ENCODE assay signal across 20 mouse cellular contexts in genomic region chr7:61644893-61645545, GRCm38 (mm10).
DNase-seq lines count a peak whose midpoint lies in the region; ATAC-seq and TF ChIP-seq lines count a peak whose summit lies in the region.
"Had no signal": no experiment of that assay in that cellular context is flagged by ENCODE, and none has a peak within 500 bp of the region (broad histone marks: within the 10 kb centered on the region; RNA-seq: fewer than 3 reads in every experiment).

No protein-coding gene starts in this region.

- ATAC-seq in hindbrain, postnatal 0 days, result no peak
- no peak for ATAC-seq in hindbrain, embryonic 11.5 days (ENCODE audit: low FRiP score)
- ATAC-seq: inflammation-experienced regulatory T-cells, adult 6 months; lung, postnatal 0 days had no signal

- WGBS in hindbrain, postnatal 0 days, result 63% methylated on average over 4 of the region's 4 CpGs
- WGBS in hindbrain, embryonic 11.5 days, result 79% methylated on average over 4 of the region's 4 CpGs
- 77% methylated on average over 4 of the region's 4 CpGs for WGBS in limb, embryonic 10.5 days

- peak; percentile 11 for DNase-seq in hindbrain, postnatal 0 days (ENCODE audit: low spot score)
- DNase-seq in hindbrain, embryonic 11.5 days (ENCODE audit: low spot score), result no peak
- DNase-seq in right cerebral cortex, adult 18-20 months, result peak; percentile 0
- no peak for DNase-seq in right cerebral cortex, postnatal 36 days (ENCODE audit: low spot score in 2 of 2)
- DNase-seq in layer of hippocampus, adult 18-20 months (ENCODE audit: low spot score in 2 of 2), result peak; percentile 43 to 78
- DNase-seq in layer of hippocampus, postnatal 36 days, result peak; percentile 15 to 24
- no peak for DNase-seq in MN1 (ENCODE audit: low spot score)
- no peak for DNase-seq in limb, embryonic 10.5 days (ENCODE audit: low spot score)
- DNase-seq: cerebellum, adult 9-10 months; gastrocnemius, postnatal 36 days; kidney, adult 2 months; kidney, postnatal 10 days; thymus, postnatal 25 days had no signal

- H3K27ac ChIP-seq in hindbrain, postnatal 0 days, result no peak overlapping the region
- no peak overlapping the region for H3K27ac ChIP-seq in hindbrain, embryonic 11.5 days (ENCODE audit: low read depth, low read length)
- no peak overlapping the region for H3K27ac ChIP-seq in limb, embryonic 10.5 days
- H3K27ac ChIP-seq: embryonic facial prominence, embryonic 10.5 days; forebrain, embryonic 12.5 days; hindbrain, embryonic 12.5 days; limb, embryonic 15.5 days had no signal

- no peaks in the 10 kb centered on the region for H3K36me3 ChIP-seq in hindbrain, postnatal 0 days (ENCODE audit: insufficient read depth, low read length)
- no peaks in the 10 kb centered on the region for H3K36me3 ChIP-seq in hindbrain, embryonic 11.5 days (ENCODE audit: control insufficient read depth, insufficient read depth, low read length)
- H3K36me3 ChIP-seq in limb, embryonic 10.5 days, result no peaks in the 10 kb centered on the region
- H3K36me3 ChIP-seq: embryonic facial prominence, embryonic 10.5 days; forebrain, embryonic 12.5 days; hindbrain, embryonic 12.5 days; limb, embryonic 15.5 days had no signal

- TF ChIP-seq CTCF in hindbrain, postnatal 0 days (IDR thresholded peaks at IDR 0.05; ENCODE audit: low read depth), result no peak

- H3K27me3 ChIP-seq in hindbrain, postnatal 0 days (ENCODE audit: insufficient read depth, low read length), result no peaks in the 10 kb centered on the region
- no peaks in the 10 kb centered on the region for H3K27me3 ChIP-seq in hindbrain, embryonic 11.5 days (ENCODE audit: control insufficient read depth, insufficient read depth, low read length)
- no peaks in the 10 kb centered on the region for H3K27me3 ChIP-seq in limb, embryonic 10.5 days (ENCODE audit: low read depth, poor library complexity, severe bottlenecking)
- H3K27me3 ChIP-seq: CH12.LX; forebrain, embryonic 12.5 days; hindbrain, embryonic 12.5 days; limb, embryonic 15.5 days had no signal

- H3K4me1 ChIP-seq in hindbrain, postnatal 0 days (ENCODE audit: insufficient read depth, low read length), result no peaks in the 10 kb centered on the region
- H3K4me1 ChIP-seq in hindbrain, embryonic 11.5 days (replicated peaks; ENCODE audit: control insufficient read depth, insufficient read depth, low read length), result no peaks in the 10 kb centered on the region
- no peaks in the 10 kb centered on the region for H3K4me1 ChIP-seq in limb, embryonic 10.5 days
- H3K4me1 ChIP-seq: embryonic facial prominence, embryonic 10.5 days; forebrain, embryonic 12.5 days; hindbrain, embryonic 12.5 days; limb, embryonic 15.5 days had no signal

- H3K9me3 ChIP-seq in hindbrain, postnatal 0 days (ENCODE audit: low read length), result no peaks in the 10 kb centered on the region
- H3K9me3 ChIP-seq in hindbrain, embryonic 11.5 days (ENCODE audit: control insufficient read depth, low read length), result no peaks in the 10 kb centered on the region; the same call in 1 of the 2 replicates
- H3K9me3 ChIP-seq in limb, embryonic 10.5 days (replicated peaks), result peaks cover 6% of the 10 kb centered on the region; the same call in 1 of the 2 replicates
- H3K9me3 ChIP-seq: limb, embryonic 15.5 days had no signal

- no peak overlapping the region for H3K4me3 ChIP-seq in hindbrain, postnatal 0 days (ENCODE audit: low read length)
- no peak overlapping the region for H3K4me3 ChIP-seq in hindbrain, embryonic 11.5 days (ENCODE audit: low read depth, low read length)
- no peak overlapping the region for H3K4me3 ChIP-seq in limb, embryonic 10.5 days
- H3K4me3 ChIP-seq: embryonic facial prominence, embryonic 10.5 days; forebrain, embryonic 12.5 days; hindbrain, embryonic 12.5 days; limb, embryonic 15.5 days had no signal

- H3K9ac ChIP-seq in hindbrain, postnatal 0 days (replicated peaks; ENCODE audit: low read length), result no peak overlapping the region
- no peak overlapping the region for H3K9ac ChIP-seq in hindbrain, embryonic 11.5 days (ENCODE audit: low read depth, low read length)
- H3K9ac ChIP-seq: forebrain, embryonic 12.5 days; hindbrain, embryonic 12.5 days; limb, embryonic 15.5 days had no signal

- no peak overlapping the region for H3K4me2 ChIP-seq in hindbrain, postnatal 0 days (ENCODE audit: low read depth, low read length)
- H3K4me2 ChIP-seq in hindbrain, embryonic 11.5 days (replicated peaks; ENCODE audit: low read depth, low read length), result no peak overlapping the region
- H3K4me2 ChIP-seq: forebrain, embryonic 12.5 days; hindbrain, embryonic 12.5 days; limb, embryonic 15.5 days had no signal

Comparison
In these comparisons a context has a peak if more than half of its experiments do, and no peak if none do; other contexts are left out.
1. DNase-seq: peak in hindbrain, postnatal 0 days (single experiment), right cerebral cortex, adult 18-20 months (single experiment), layer of hippocampus, adult 18-20 months (2 of 2) and layer of hippocampus, postnatal 36 days (2 of 2); none in hindbrain, embryonic 11.5 days (single experiment), right cerebral cortex, postnatal 36 days (0 of 2), MN1 (single experiment) and limb, embryonic 10.5 days (single experiment).